18 mouse cellular contexts compared by ENCODE assay signal in genomic region chr6:147013546-147013945, GRCm38 (mm10). TPM values are rescaled to one million over a fixed set of nuclear protein-coding genes. Genes with fewer than 3 reads are reported as not detected.
DNase-seq lines count a peak whose midpoint lies in the region; ATAC-seq and TF ChIP-seq lines count a peak whose summit lies in the region.
"Had no signal": no experiment of that assay in that cellular context is flagged by ENCODE, and none has a peak within 500 bp of the region (broad histone marks: within the 10 kb centered on the region; RNA-seq: fewer than 3 reads in every experiment).

No protein-coding gene starts in this region.

- no peak overlapping the region for H3K9ac ChIP-seq in liver, postnatal 0 days (replicated peaks)
- H3K9ac ChIP-seq in liver, embryonic 12.5 days, result no peak overlapping the region
- H3K9ac ChIP-seq: embryonic facial prominence, embryonic 13.5 days; liver, embryonic 15.5 days had no signal

- H3K36me3 ChIP-seq in liver, postnatal 0 days (replicated peaks; ENCODE audit: insufficient read depth, low read length), result peaks cover 22% of the 10 kb centered on the region
- peaks cover 12% of the 10 kb centered on the region; the same call in 1 of the 2 replicates for H3K36me3 ChIP-seq in liver, embryonic 12.5 days
- peaks cover 5% of the 10 kb centered on the region for H3K36me3 ChIP-seq in small intestine, adult 2 months (ENCODE audit: control insufficient read depth, insufficient read depth, low read length)

- H3K27me3 ChIP-seq in liver, postnatal 0 days (ENCODE audit: insufficient read depth, low read length), result no peaks in the 10 kb centered on the region
- H3K27me3 ChIP-seq in liver, embryonic 12.5 days (replicated peaks), result no peaks in the 10 kb centered on the region
- no peaks in the 10 kb centered on the region for H3K27me3 ChIP-seq in small intestine, adult 2 months (ENCODE audit: control insufficient read depth, insufficient read depth, low read length)
- H3K27me3 ChIP-seq: embryonic facial prominence, embryonic 13.5 days; liver, embryonic 15.5 days had no signal

- WGBS in liver, postnatal 0 days (ENCODE audit: insufficient replicate concordance), result 75% methylated on average over 1 of the region's 1 CpGs
- WGBS in liver, embryonic 12.5 days (ENCODE audit: insufficient replicate concordance), result 76% methylated on average over 1 of the region's 1 CpGs
- WGBS in small intestine, adult 2 months, result 86% methylated on average over 1 of the region's 1 CpGs

- no peak overlapping the region for H3K4me3 ChIP-seq in gastrocnemius, adult 2 months
- H3K4me3 ChIP-seq in liver, postnatal 0 days (ENCODE audit: low read depth, low read length), result no peak overlapping the region
- H3K4me3 ChIP-seq in liver, embryonic 12.5 days, result no peak overlapping the region
- no peak overlapping the region for H3K4me3 ChIP-seq in small intestine, adult 2 months (ENCODE audit: low read depth, low read length)
- H3K4me3 ChIP-seq: embryonic facial prominence, embryonic 13.5 days; forebrain, embryonic 10.5 days; liver, embryonic 15.5 days had no signal

- intact Hi-C loops in gastrocnemius, adult 2 months (cut with DNase I), result no loop called here

- DNase-seq in gastrocnemius, adult 2 months, result no peak
- DNase-seq in gastrocnemius, postnatal 10 days, result no peak
- peak; percentile 5 for DNase-seq in liver, postnatal 0 days
- DNase-seq in NIH3T3 (ENCODE audit: low read depth), result peak; percentile 32
- DNase-seq in adrenal gland, adult 2 months, result no peak
- DNase-seq: heart, adult 18-20 months; heart, postnatal 14 days; layer of hippocampus, adult 9-11 months; right cerebral cortex, postnatal 14 days; thymus, postnatal 14 days had no signal

- TF ChIP-seq POLR2A in small intestine, adult 2 months (IDR thresholded peaks at IDR 0.05; ENCODE audit: low read depth, low read length), result no peak

- no peak overlapping the region for H3K4me2 ChIP-seq in liver, postnatal 0 days (ENCODE audit: low read depth, low read length)
- H3K4me2 ChIP-seq in liver, embryonic 12.5 days, result no peak overlapping the region
- H3K4me2 ChIP-seq: embryonic facial prominence, embryonic 13.5 days; liver, embryonic 15.5 days had no signal

- no peak overlapping the region for H3K27ac ChIP-seq in gastrocnemius, adult 2 months
- no peak overlapping the region for H3K27ac ChIP-seq in liver, postnatal 0 days (ENCODE audit: low read depth)
- no peak overlapping the region for H3K27ac ChIP-seq in liver, embryonic 12.5 days
- no peak overlapping the region for H3K27ac ChIP-seq in small intestine, adult 2 months (ENCODE audit: insufficient read depth, low read depth, low read length)
- H3K27ac ChIP-seq: embryonic facial prominence, embryonic 13.5 days; forebrain, embryonic 10.5 days; liver, embryonic 15.5 days had no signal

- H3K4me1 ChIP-seq in liver, postnatal 0 days (ENCODE audit: insufficient read depth), result no peaks in the 10 kb centered on the region
- H3K4me1 ChIP-seq in liver, embryonic 12.5 days, result no peaks in the 10 kb centered on the region
- no peaks in the 10 kb centered on the region for H3K4me1 ChIP-seq in small intestine, adult 2 months (ENCODE audit: control insufficient read depth, insufficient read depth, insufficient read length, low read length)
- H3K4me1 ChIP-seq: forebrain, embryonic 10.5 days; liver, embryonic 15.5 days had no signal

- no peak for TF ChIP-seq EP300 in liver, postnatal 0 days (IDR thresholded peaks at IDR 0.05; ENCODE audit: low read depth)

- ATAC-seq in liver, postnatal 0 days, result no peak
- no peak for ATAC-seq in liver, embryonic 12.5 days
- ATAC-seq: hindbrain, embryonic 16.5 days had no signal

- TF ChIP-seq CTCF in gastrocnemius, adult 2 months (IDR thresholded peaks at IDR 0.05), result peak; percentile 31; the same call in 1 of the 2 replicates
- peak; percentile 38 for TF ChIP-seq CTCF in liver, postnatal 0 days (IDR thresholded peaks at IDR 0.05; ENCODE audit: low read depth)
- peak; percentile 17; the same call in 1 of the 2 replicates for TF ChIP-seq CTCF in small intestine, adult 2 months (IDR thresholded peaks at IDR 0.05; ENCODE audit: extremely low read depth, insufficient read length, insufficient replicate concordance, low read depth, low read length)

- H3K9me3 ChIP-seq in liver, postnatal 0 days (ENCODE audit: low read length), result no peaks in the 10 kb centered on the region
- H3K9me3 ChIP-seq in liver, embryonic 12.5 days (replicated peaks), result no peaks in the 10 kb centered on the region
- H3K9me3 ChIP-seq: embryonic facial prominence, embryonic 13.5 days; forebrain, embryonic 10.5 days; liver, embryonic 15.5 days had no signal

RNA-seq across cellular contexts. Expression of gene Rep15, which starts 18.8 kb away (rescaled TPM):
- under 1 TPM; 0.59 to 0.66 TPM for total RNA-seq in gastrocnemius, adult 2 months (2021)
- total RNA-seq in gastrocnemius, postnatal 10 days (2021), result under 1 TPM; 0.66 to 0.77 TPM
- 0.14 and 0.19 TPM in 2 replicates for polyA plus RNA-seq in liver, postnatal 0 days (2015; fragmentation: Nextera tagmentation; extraction: Ambion mirVana)
- 0.87 and 0.91 TPM in 2 replicates for polyA plus RNA-seq in liver, embryonic 12.5 days (2016; fragmentation: Nextera tagmentation; extraction: Ambion mirVana)
- 5.7 and 6.3 TPM in 2 replicates for polyA plus RNA-seq in small intestine, adult 2 months (2012; rRNA removed)
- total RNA-seq in adrenal gland, adult 2 months (2021), result 1 to 10 TPM in 1 of 2 experiments, under 1 TPM in 1; 0.72 to 1.3 TPM
- 0.08 and 0.15 TPM in 2 replicates for polyA plus RNA-seq in adrenal gland, adult 2 months (2012; rRNA removed)

RNA-seq across cellular contexts. Expression of gene Mrps35, which starts 29.0 kb away (rescaled TPM):
- 10 to 100 TPM; 37.4 to 52.4 TPM for total RNA-seq in gastrocnemius, adult 2 months (2021)
- 10 to 100 TPM; 68.4 to 70.7 TPM for total RNA-seq in gastrocnemius, postnatal 10 days (2021)
- polyA plus RNA-seq in liver, postnatal 0 days (2015; fragmentation: Nextera tagmentation; extraction: Ambion mirVana), result 59.3 and 62.5 TPM in 2 replicates
- polyA plus RNA-seq in liver, embryonic 12.5 days (2016; fragmentation: Nextera tagmentation; extraction: Ambion mirVana), result 72.2 and 77.2 TPM in 2 replicates
- 3.8 and 7.7 TPM in 2 replicates for polyA plus RNA-seq in small intestine, adult 2 months (2012; rRNA removed)
- 100 to 1,000 TPM in 1 of 2 experiments, 10 to 100 TPM in 1; 62.7 to 106 TPM for total RNA-seq in adrenal gland, adult 2 months (2021)
- polyA plus RNA-seq in adrenal gland, adult 2 months (2012; rRNA removed), result 5.9 and 6.7 TPM in 2 replicates

RNA-seq across cellular contexts. Expression of gene 1700034J05Rik, which starts 59.3 kb away (rescaled TPM):
- total RNA-seq in gastrocnemius, adult 2 months (2021), result not detected
- total RNA-seq in gastrocnemius, postnatal 10 days (2021), result not detected
- 0.05 TPM in 1 of 2 replicates, not detected in the other for polyA plus RNA-seq in liver, postnatal 0 days (2015; fragmentation: Nextera tagmentation; extraction: Ambion mirVana)
- polyA plus RNA-seq in liver, embryonic 12.5 days (2016; fragmentation: Nextera tagmentation; extraction: Ambion mirVana), result 0.06 and 0.11 TPM in 2 replicates
- polyA plus RNA-seq in small intestine, adult 2 months (2012; rRNA removed), result not detected in 2 replicates
- total RNA-seq in adrenal gland, adult 2 months (2021), result not detected
- polyA plus RNA-seq in adrenal gland, adult 2 months (2012; rRNA removed), result not detected in 2 replicates
- total RNA-seq: adrenal gland, adult 18-20 months; heart, adult 18-20 months; heart, postnatal 14 days; left cerebral cortex, postnatal 36 days had no signal

Comparison
In these comparisons a context has a peak if more than half of its experiments do, and no peak if none do; other contexts are left out.
1. DNase-seq: peak in liver, postnatal 0 days (single experiment) and NIH3T3 (single experiment); none in gastrocnemius, adult 2 months (single experiment), gastrocnemius, postnatal 10 days (single experiment) and adrenal gland, adult 2 months (single experiment).
2. Peak in every context shown above with its lines, with median percentiles within 50 percentile points of each other: CTCF ChIP-seq.